In genomic region chr1:151345863-151346195, GRCm38 (mm10) we compare ENCODE assay signal across 8 mouse cellular contexts. TPM values are rescaled to one million over a fixed set of nuclear protein-coding genes. Genes with fewer than 3 reads are reported as not detected.
DNase-seq lines count a peak whose midpoint lies in the region; ATAC-seq and TF ChIP-seq lines count a peak whose summit lies in the region.

No protein-coding gene starts in this region.

- no peak for DNase-seq in heart, adult 2 months
- no peak for DNase-seq in heart, adult 18-20 months
- DNase-seq in forebrain, embryonic 11.5 days (ENCODE audit: low spot score): no peak
- no peak for DNase-seq in left cerebral cortex, postnatal 36 days (ENCODE audit: low spot score in 2 of 2)
- DNase-seq in thymus, postnatal 10 days (ENCODE audit: low spot score in 2 of 2): no peak
- no peak for DNase-seq in left cerebral cortex, adult 8-10 months (ENCODE audit: low spot score in 2 of 2)

- H3K9ac ChIP-seq in heart, adult 2 months (ENCODE audit: low read depth, low read length): peak overlapping the region; percentile 99
- H3K9ac ChIP-seq in forebrain, embryonic 11.5 days (ENCODE audit: low read length): peak overlapping the region; percentile 96
- H3K9ac ChIP-seq in liver, embryonic 12.5 days: peak overlapping the region; percentile 94

- peak overlapping the region; percentile 27 for H3ac ChIP-seq in C2C12 (ENCODE audit: control insufficient read depth, insufficient read length, low read depth)

- TF ChIP-seq CTCF in heart, adult 2 months (IDR thresholded peaks at IDR 0.05): no peak
- TF ChIP-seq CTCF in C2C12 (IDR thresholded peaks at IDR 0.05; ENCODE audit: control insufficient read depth, insufficient read depth, insufficient read length): no peak

- peaks cover 3% of the 10 kb centered on the region for H3K4me1 ChIP-seq in heart, adult 2 months (ENCODE audit: control insufficient read depth, insufficient read depth, low read length)
- H3K4me1 ChIP-seq in forebrain, embryonic 11.5 days (replicated peaks; ENCODE audit: control insufficient read depth, insufficient read depth, low read length): peaks cover 2% of the 10 kb centered on the region; the same call in 1 of the 2 replicates
- peaks cover 62% of the 10 kb centered on the region for H3K4me1 ChIP-seq in liver, embryonic 12.5 days

- TF ChIP-seq POLR2A in heart, adult 2 months (IDR thresholded peaks at IDR 0.05; ENCODE audit: insufficient read depth, low read depth, low read length): no peak

- peaks cover 54% of the 10 kb centered on the region for H3K79me3 ChIP-seq in C2C12 (ENCODE audit: low read depth)

- H3K4me3 ChIP-seq in heart, adult 2 months: peak overlapping the region; percentile 92
- H3K4me3 ChIP-seq in C2C12 (ENCODE audit: insufficient read depth, poor library complexity, severe bottlenecking): peak overlapping the region; percentile 76
- H3K4me3 ChIP-seq in forebrain, embryonic 11.5 days (ENCODE audit: low read depth, low read length): peak overlapping the region; percentile 94
- peak overlapping the region; percentile 89 for H3K4me3 ChIP-seq in liver, embryonic 12.5 days

- peaks cover 25% of the 10 kb centered on the region for H3K36me3 ChIP-seq in heart, adult 2 months (ENCODE audit: control insufficient read depth, insufficient read depth, low read length)
- peaks cover 35% of the 10 kb centered on the region for H3K36me3 ChIP-seq in C2C12 (ENCODE audit: control insufficient read depth, insufficient read depth)
- H3K36me3 ChIP-seq in forebrain, embryonic 11.5 days (ENCODE audit: control insufficient read depth, insufficient read depth, low read length): no peaks in the 10 kb centered on the region
- peaks cover 16% of the 10 kb centered on the region for H3K36me3 ChIP-seq in liver, embryonic 12.5 days

- peak overlapping the region; percentile 85 for H3K27ac ChIP-seq in heart, adult 2 months
- no peak overlapping the region for H3K27ac ChIP-seq in forebrain, embryonic 11.5 days (ENCODE audit: low read depth, low read length)
- peak overlapping the region; percentile 93 for H3K27ac ChIP-seq in liver, embryonic 12.5 days

- no peak for ATAC-seq in forebrain, embryonic 11.5 days (replicated peaks; ENCODE audit: low FRiP score)
- ATAC-seq in liver, embryonic 12.5 days: no peak

- H3K9me3 ChIP-seq in forebrain, embryonic 11.5 days (ENCODE audit: control insufficient read depth, low read length): no peaks in the 10 kb centered on the region
- no peaks in the 10 kb centered on the region for H3K9me3 ChIP-seq in liver, embryonic 12.5 days (replicated peaks)

- TF ChIP-seq EP300 in heart, adult 2 months (IDR thresholded peaks at IDR 0.05; ENCODE audit: insufficient read depth, low read depth, low read length): no peak

- no peaks in the 10 kb centered on the region for H3K27me3 ChIP-seq in heart, adult 2 months (ENCODE audit: control insufficient read depth, insufficient read depth, low read length)
- H3K27me3 ChIP-seq in C2C12 (ENCODE audit: control insufficient read depth, insufficient read depth, insufficient read length): no peaks in the 10 kb centered on the region
- no peaks in the 10 kb centered on the region for H3K27me3 ChIP-seq in forebrain, embryonic 11.5 days (ENCODE audit: control insufficient read depth, insufficient read depth, low read length)
- no peaks in the 10 kb centered on the region for H3K27me3 ChIP-seq in liver, embryonic 12.5 days (replicated peaks)

- H3K79me2 ChIP-seq in heart, adult 2 months (replicated peaks; ENCODE audit: control insufficient read depth, insufficient read depth, low read length): peaks cover 1% of the 10 kb centered on the region; the same call in 1 of the 2 replicates
- H3K79me2 ChIP-seq in C2C12 (ENCODE audit: control insufficient read depth, insufficient read depth): peaks cover 65% of the 10 kb centered on the region

- intact Hi-C loops in heart, adult 2 months (cut with DNase I): loop anchor here (2.0 to 5.0 kb wide), 2 partner anchors 267 to 309 kb away; no protein-coding TSS in a partner anchor
- intact Hi-C loops in left cerebral cortex, postnatal 36 days (cut with DNase I): loop anchor here (2.0 to 10.0 kb wide), 4 partner anchors 95 to 311 kb away; no protein-coding TSS in a partner anchor

- H3K4me2 ChIP-seq in forebrain, embryonic 11.5 days (ENCODE audit: low read depth, low read length, severe bottlenecking): peak overlapping the region; percentile 67
- H3K4me2 ChIP-seq in liver, embryonic 12.5 days: peak overlapping the region; percentile 100

TF ChIP-seq in C2C12, 6 proteins besides CTCF, POLR2A, EP300 and RAD21:
- TF ChIP-seq FOSL1 (IDR thresholded peaks at IDR 0.05; ENCODE audit: insufficient read depth, low read length, poor library complexity, severe bottlenecking): no peak
- TF ChIP-seq USF1 (IDR thresholded peaks at IDR 0.05; ENCODE audit: low read depth): no peak
- TF ChIP-seq MYOG (IDR thresholded peaks at IDR 0.05; ENCODE audit: control insufficient read depth, extremely low read depth, insufficient read length): no peak
- TF ChIP-seq CEBPB (IDR thresholded peaks at IDR 0.05; ENCODE audit: low read depth): no peak
- TF ChIP-seq MAX (IDR thresholded peaks at IDR 0.05): no peak
- no peak for TF ChIP-seq MYOD1 (IDR thresholded peaks at IDR 0.05; ENCODE audit: control insufficient read depth, insufficient read length, low read depth)

RNA-seq across cellular contexts. Expression of gene Ivns1abp, which starts 1.6 kb away (rescaled TPM):
- total RNA-seq in heart, adult 2 months (2021): 100 to 1,000 TPM; 659 to 843 TPM
- 259 and 495 TPM in 2 replicates for polyA plus RNA-seq in heart, adult 2 months (2012; rRNA removed)
- 100 to 1,000 TPM; 867 to 929 TPM for total RNA-seq in heart, adult 18-20 months (2021)
- polyA plus RNA-seq in C2C12 (2012; fragmentation: generic; extraction: Trizol): 38.6 TPM
- 468 and 472 TPM in 2 replicates for polyA plus RNA-seq in forebrain, embryonic 11.5 days (2014; fragmentation: Nextera tagmentation; extraction: Ambion mirVana)
- 140 and 141 TPM in 2 replicates for polyA plus RNA-seq in liver, embryonic 12.5 days (2016; fragmentation: Nextera tagmentation; extraction: Ambion mirVana)
- 100 to 1,000 TPM; 123 to 135 TPM for total RNA-seq in left cerebral cortex, postnatal 36 days (2021)
- 100 to 1,000 TPM; 130 to 147 (median 140) TPM for total RNA-seq in left cerebral cortex, adult 8-10 months (2022)

Comparison
In these comparisons a context has a peak if more than half of its experiments do, and no peak if none do; other contexts are left out.
1. RNA of gene Ivns1abp, which starts 1.6 kb away (total RNA-seq): 867 to 929 TPM in heart, adult 18-20 months and 659 to 843 TPM in heart, adult 2 months; 130 to 147 TPM in left cerebral cortex, adult 8-10 months and 123 to 135 TPM in left cerebral cortex, postnatal 36 days; every median in the first group is over 4 times any median in the second.
2. Peak in every context shown above with its lines, with median percentiles within 50 percentile points of each other: H3K4me3 ChIP-seq and H3K9ac ChIP-seq.